ENCODE assay signal across 8 mouse cellular contexts in genomic region chr2:30469796-30470142, GRCm38 (mm10). TPM values are rescaled to one million over a fixed set of nuclear protein-coding genes. Genes with fewer than 3 reads are reported as not detected.
A peak's percentile ranks its signal among the peaks of the same experiment; 100 is the strongest.
DNase-seq lines count a peak whose midpoint lies in the region; ATAC-seq and TF ChIP-seq lines count a peak whose summit lies in the region.

No protein-coding gene starts in this region.

- no peaks in the 10 kb centered on the region for H3K9me3 ChIP-seq in embryonic facial prominence, embryonic 12.5 days
- no peaks in the 10 kb centered on the region for H3K9me3 ChIP-seq in heart, embryonic 14.5 days (ENCODE audit: control insufficient read depth, low read length)
- H3K9me3 ChIP-seq in liver, embryonic 12.5 days (replicated peaks) = no peaks in the 10 kb centered on the region
- H3K9me3 ChIP-seq in stomach, postnatal 0 days (ENCODE audit: control insufficient read depth, low read length) = no peaks in the 10 kb centered on the region

- TF ChIP-seq EP300 in stomach, postnatal 0 days (optimal IDR thresholded peaks at IDR 0.05) = no peak

- peak overlapping the region; percentile 98 for H3K27ac ChIP-seq in embryonic facial prominence, embryonic 12.5 days
- H3K27ac ChIP-seq in heart, embryonic 14.5 days (replicated peaks in 1 of 2; ENCODE audit: control insufficient read depth in 1 of 2, insufficient read depth in 1 of 2, low read depth in 2 of 2, low read length in 2 of 2) = peak overlapping the region; percentile 85 to 91
- H3K27ac ChIP-seq in liver, embryonic 12.5 days = no peak overlapping the region
- H3K27ac ChIP-seq in stomach, postnatal 0 days (replicated peaks) = peak overlapping the region; percentile 94

- no peaks in the 10 kb centered on the region for H3K36me3 ChIP-seq in embryonic facial prominence, embryonic 12.5 days
- H3K36me3 ChIP-seq in heart, embryonic 14.5 days (ENCODE audit: control insufficient read depth, insufficient read depth, low read length) = no peaks in the 10 kb centered on the region
- H3K36me3 ChIP-seq in liver, embryonic 12.5 days = no peaks in the 10 kb centered on the region
- no peaks in the 10 kb centered on the region for H3K36me3 ChIP-seq in stomach, postnatal 0 days (ENCODE audit: control insufficient read depth, insufficient read depth, low read length)

- no peak for ATAC-seq in embryonic facial prominence, embryonic 12.5 days (ENCODE audit: insufficient number of reproducible peaks, insufficient read depth, low FRiP score, low TSS enrichment)
- ATAC-seq in heart, embryonic 14.5 days (ENCODE audit: insufficient number of reproducible peaks, insufficient read depth, low FRiP score, low read depth) = no peak
- ATAC-seq in liver, embryonic 12.5 days = no peak
- ATAC-seq in stomach, postnatal 0 days (ENCODE audit: low FRiP score, low TSS enrichment) = peak; percentile 19

- no peaks in the 10 kb centered on the region for H3K27me3 ChIP-seq in embryonic facial prominence, embryonic 12.5 days
- 0 out of 2 replicates have a peak, but pooled peaks cover under 1% of the 10 kb centered on the region for H3K27me3 ChIP-seq in heart, embryonic 14.5 days (ENCODE audit: control insufficient read depth, insufficient read depth, low read length)
- peaks cover 96% of the 10 kb centered on the region for H3K27me3 ChIP-seq in liver, embryonic 12.5 days (replicated peaks)
- H3K27me3 ChIP-seq in stomach, postnatal 0 days (ENCODE audit: control insufficient read depth, insufficient read depth, low read length) = no peaks in the 10 kb centered on the region

- H3K4me1 ChIP-seq in embryonic facial prominence, embryonic 12.5 days = peaks cover 35% of the 10 kb centered on the region
- peaks cover 17 to 32% of the 10 kb centered on the region in 2 experiments for H3K4me1 ChIP-seq in heart, embryonic 14.5 days (ENCODE audit: control insufficient read depth in 2 of 2, insufficient read depth in 2 of 2, low read length in 2 of 2)
- peaks cover 21% of the 10 kb centered on the region for H3K4me1 ChIP-seq in liver, embryonic 12.5 days
- H3K4me1 ChIP-seq in stomach, postnatal 0 days (replicated peaks; ENCODE audit: control insufficient read depth, insufficient read depth) = peaks cover 4% of the 10 kb centered on the region; the same call in 1 of the 2 replicates

- peak overlapping the region; percentile 73 for H3K9ac ChIP-seq in embryonic facial prominence, embryonic 12.5 days
- peak overlapping the region; percentile 84 for H3K9ac ChIP-seq in heart, embryonic 14.5 days (ENCODE audit: low read length)
- H3K9ac ChIP-seq in liver, embryonic 12.5 days = no peak overlapping the region
- H3K9ac ChIP-seq in stomach, postnatal 0 days (ENCODE audit: low read length) = peak overlapping the region; percentile 76

- peak; percentile 86 for TF ChIP-seq CTCF in stomach, postnatal 0 days (IDR thresholded peaks at IDR 0.05; ENCODE audit: low read depth)

- H3K4me3 ChIP-seq in embryonic facial prominence, embryonic 12.5 days = peak overlapping the region; percentile 48
- H3K4me3 ChIP-seq in heart, embryonic 14.5 days (ENCODE audit: control insufficient read depth in 1 of 2, insufficient read depth in 1 of 2, low read depth in 1 of 2, low read length in 2 of 2) = peak overlapping the region; percentile 51 to 83
- peak overlapping the region; percentile 39 for H3K4me3 ChIP-seq in liver, embryonic 12.5 days
- peak overlapping the region; percentile 47 for H3K4me3 ChIP-seq in stomach, postnatal 0 days (ENCODE audit: low read depth, low read length)

- H3K4me2 ChIP-seq in embryonic facial prominence, embryonic 12.5 days (replicated peaks) = peak overlapping the region; percentile 98
- peak overlapping the region; percentile 98 for H3K4me2 ChIP-seq in heart, embryonic 14.5 days (ENCODE audit: low read length)
- peak overlapping the region; percentile 60 for H3K4me2 ChIP-seq in liver, embryonic 12.5 days
- peak overlapping the region; percentile 92 for H3K4me2 ChIP-seq in stomach, postnatal 0 days (replicated peaks; ENCODE audit: low read depth)

- DNase-seq in 416B (ENCODE audit: low read depth) = peak; percentile 68
- peak; percentile 78 for DNase-seq in adrenal gland, adult 2 months
- peak; percentile 75 to 77 for DNase-seq in kidney, postnatal 25 days
- peak; percentile 88 for DNase-seq in naive thymus-derived CD4-positive, alpha-beta T cell, adult 2 months (ENCODE audit: low read depth)
- peak; percentile 86 for DNase-seq in stomach, postnatal 0 days (ENCODE audit: low spot score)

- under 1% methylated on average over 19 of the region's 19 CpGs for WGBS in embryonic facial prominence, embryonic 12.5 days
- WGBS in heart, embryonic 14.5 days = 0% methylated on average over 19 of the region's 19 CpGs
- 1% methylated on average over 19 of the region's 19 CpGs for WGBS in liver, embryonic 12.5 days (ENCODE audit: insufficient replicate concordance)
- 0% methylated on average over 17 of the region's 19 CpGs for WGBS in stomach, postnatal 0 days

RNA-seq across cellular contexts. Expression of gene Ier5l, which starts 4.2 kb away (rescaled TPM):
- 1 to 10 TPM; 2.4 to 7.8 TPM for total RNA-seq in adrenal gland, adult 2 months (2021)
- polyA plus RNA-seq in adrenal gland, adult 2 months (2012; rRNA removed) = 30.6 and 39.4 TPM in 2 replicates
- 4.2 and 4.5 TPM in 2 replicates for polyA plus RNA-seq in embryonic facial prominence, embryonic 12.5 days (2016; fragmentation: Nextera tagmentation; extraction: Ambion mirVana)
- 3.5 and 4.2 TPM in 2 replicates for polyA plus RNA-seq in heart, embryonic 14.5 days (2014; fragmentation: Nextera tagmentation; extraction: Ambion mirVana)
- 0.44 and 0.59 TPM in 2 replicates for polyA plus RNA-seq in liver, embryonic 12.5 days (2016; fragmentation: Nextera tagmentation; extraction: Ambion mirVana)
- polyA plus RNA-seq in stomach, postnatal 0 days (2015; fragmentation: Nextera tagmentation; extraction: Ambion mirVana) = 1.8 and 4.4 TPM in 2 replicates

RNA-seq across cellular contexts. Expression of gene Ptpa, which starts 53.9 kb away (rescaled TPM):
- 100 to 1,000 TPM; 124 to 147 TPM for total RNA-seq in adrenal gland, adult 2 months (2021)
- 235 and 242 TPM in 2 replicates for polyA plus RNA-seq in adrenal gland, adult 2 months (2012; rRNA removed)
- polyA plus RNA-seq in embryonic facial prominence, embryonic 12.5 days (2016; fragmentation: Nextera tagmentation; extraction: Ambion mirVana) = 140 and 145 TPM in 2 replicates
- polyA plus RNA-seq in heart, embryonic 14.5 days (2014; fragmentation: Nextera tagmentation; extraction: Ambion mirVana) = 42.0 and 61.2 TPM in 2 replicates
- polyA plus RNA-seq in liver, embryonic 12.5 days (2016; fragmentation: Nextera tagmentation; extraction: Ambion mirVana) = 168 and 173 TPM in 2 replicates
- polyA plus RNA-seq in stomach, postnatal 0 days (2015; fragmentation: Nextera tagmentation; extraction: Ambion mirVana) = 76.6 and 79.6 TPM in 2 replicates

RNA-seq across cellular contexts. Expression of gene Crat, which starts 54.2 kb away (rescaled TPM):
- 100 to 1,000 TPM; 216 to 274 TPM for total RNA-seq in adrenal gland, adult 2 months (2021)
- polyA plus RNA-seq in adrenal gland, adult 2 months (2012; rRNA removed) = 326 and 448 TPM in 2 replicates
- 23.8 and 26.9 TPM in 2 replicates for polyA plus RNA-seq in embryonic facial prominence, embryonic 12.5 days (2016; fragmentation: Nextera tagmentation; extraction: Ambion mirVana)
- polyA plus RNA-seq in heart, embryonic 14.5 days (2014; fragmentation: Nextera tagmentation; extraction: Ambion mirVana) = 127 and 135 TPM in 2 replicates
- 26.0 and 28.6 TPM in 2 replicates for polyA plus RNA-seq in liver, embryonic 12.5 days (2016; fragmentation: Nextera tagmentation; extraction: Ambion mirVana)
- polyA plus RNA-seq in stomach, postnatal 0 days (2015; fragmentation: Nextera tagmentation; extraction: Ambion mirVana) = 22.0 and 25.9 TPM in 2 replicates
